Mouse (Mus musculus): ENCODE results near the gene Cd9.

Cd9 gene

DNA sequence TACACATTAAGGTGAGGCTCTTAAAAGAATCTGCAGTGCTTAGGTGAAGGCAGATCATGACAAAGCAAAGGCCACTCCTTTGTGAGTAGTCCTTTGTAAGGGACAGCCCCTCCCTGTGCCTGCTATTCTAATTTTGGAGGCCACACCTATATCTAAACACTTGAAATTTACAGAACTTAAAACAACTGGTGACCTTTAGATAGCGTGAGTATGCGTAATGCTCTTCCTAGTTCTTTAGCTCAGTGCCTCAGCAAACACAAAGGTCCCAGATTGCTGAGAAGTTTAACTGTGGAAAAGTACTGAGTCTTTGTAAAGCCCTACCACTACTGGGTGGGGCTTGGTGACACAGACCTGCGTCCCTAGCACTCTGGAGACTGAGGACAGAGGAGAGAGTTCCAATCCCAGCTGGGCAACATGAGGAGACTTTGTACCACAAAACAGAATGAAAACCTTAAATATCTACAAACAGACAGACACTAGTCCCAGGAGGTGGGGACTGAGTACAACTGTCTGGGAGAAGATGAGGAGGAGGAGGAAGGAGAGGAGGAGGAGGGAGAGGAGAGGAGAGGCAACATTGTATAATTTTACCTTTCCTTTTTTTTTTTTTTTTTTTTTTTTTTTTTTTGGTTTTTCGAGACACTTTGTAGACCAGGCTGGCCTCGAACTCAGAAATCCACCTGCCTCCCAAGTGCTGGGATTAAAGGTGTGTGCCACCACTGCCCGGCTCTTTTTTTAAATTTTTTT, 60.7 kb downstream of the Cd9 start:
- DNase-seq (ENCODE audit: low spot score), result no peak

DNA sequence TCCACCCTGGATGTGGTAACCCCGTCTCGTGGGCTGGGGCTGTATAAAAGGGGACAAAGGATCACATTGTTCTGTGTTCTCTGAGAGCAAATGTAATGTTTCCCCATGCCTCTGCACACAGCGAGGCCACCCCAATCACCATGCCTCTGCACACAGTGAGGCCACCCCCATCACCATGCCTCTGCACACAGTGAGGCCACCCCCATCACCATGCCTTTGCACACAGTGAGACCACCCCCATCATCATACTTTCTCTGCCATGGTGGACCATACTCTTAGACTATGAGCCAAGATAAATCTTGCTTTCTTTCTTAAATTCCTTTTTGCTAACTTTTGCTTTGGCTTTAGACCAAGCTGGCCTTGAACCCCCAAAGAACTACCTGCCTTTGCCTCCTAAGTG, 61.3 kb downstream of the Cd9 start:
- DNase-seq (ENCODE audit: low spot score), result no peak

DNA sequence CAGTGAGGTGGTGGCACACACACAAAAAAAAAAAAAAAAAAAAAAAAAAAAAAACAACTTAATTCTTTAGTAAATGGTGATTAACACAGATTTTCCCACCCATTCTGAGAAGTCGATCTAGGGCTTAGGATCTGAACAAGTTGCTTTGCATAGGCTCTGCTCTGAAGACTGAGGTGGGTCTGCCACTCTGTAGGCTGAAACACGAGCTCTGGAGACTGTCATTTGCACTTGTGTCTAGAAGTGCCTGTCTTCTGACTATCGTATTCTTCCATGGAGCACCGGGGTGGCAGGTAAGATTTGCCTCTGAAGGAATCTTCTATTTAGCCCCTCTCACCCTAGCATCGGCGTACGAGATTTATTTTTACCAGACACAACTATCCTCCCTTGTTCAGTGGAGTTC, 62.1 kb downstream of the Cd9 start:
- DNase-seq (ENCODE audit: low spot score), result no peak

DNA sequence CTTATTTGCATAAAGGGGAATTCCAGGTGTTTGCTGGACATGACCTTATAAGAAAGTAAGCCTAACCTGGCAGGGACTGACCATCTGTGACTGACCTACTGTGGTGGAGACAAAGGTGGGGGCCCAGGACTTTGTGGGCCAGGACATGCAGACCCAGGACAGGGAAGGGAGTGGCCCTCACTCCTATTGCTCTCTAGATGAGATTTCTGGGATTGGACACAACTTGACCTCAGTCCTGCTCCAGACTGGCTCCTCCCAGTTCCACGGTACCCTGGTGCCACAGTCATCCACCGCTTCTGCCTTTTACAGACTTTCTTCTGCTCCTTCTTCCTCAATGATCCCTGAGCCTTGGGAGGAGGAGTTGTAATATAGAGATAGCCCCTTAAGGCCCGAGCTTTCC, 63.6 kb downstream of the Cd9 start:
- DNase-seq (ENCODE audit: low spot score), result no peak

DNA sequence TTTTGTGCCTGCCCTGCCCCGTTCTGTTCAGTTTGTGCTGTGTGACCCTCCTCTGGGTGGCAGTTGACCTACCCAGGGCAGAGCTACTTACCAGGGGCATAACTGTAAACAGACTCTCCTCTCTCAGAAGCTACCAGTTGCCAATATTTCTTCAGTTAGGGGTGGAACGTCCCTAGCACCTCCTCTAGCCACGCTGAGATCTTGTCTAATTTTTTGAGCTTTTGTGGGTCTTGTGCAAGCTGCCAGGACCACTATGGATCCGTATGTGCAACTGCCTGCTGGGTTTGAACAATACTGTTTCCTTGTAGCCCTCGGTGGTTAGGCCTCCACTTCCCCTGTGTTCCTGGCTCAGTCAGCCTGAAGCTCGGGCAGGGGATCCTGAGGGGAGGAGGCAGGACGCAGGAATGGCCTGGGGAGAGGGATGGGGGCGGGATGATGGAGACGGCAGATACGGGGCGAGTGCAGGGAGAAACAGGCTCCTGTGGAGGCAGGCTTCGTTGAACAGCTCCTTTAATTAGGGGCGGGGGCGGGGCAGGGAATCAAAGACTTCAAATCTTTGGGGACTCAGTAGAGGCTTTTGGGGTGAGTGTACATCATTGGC, 64.1 kb downstream of the Cd9 start:
- no peak for DNase-seq (ENCODE audit: low spot score)

DNA sequence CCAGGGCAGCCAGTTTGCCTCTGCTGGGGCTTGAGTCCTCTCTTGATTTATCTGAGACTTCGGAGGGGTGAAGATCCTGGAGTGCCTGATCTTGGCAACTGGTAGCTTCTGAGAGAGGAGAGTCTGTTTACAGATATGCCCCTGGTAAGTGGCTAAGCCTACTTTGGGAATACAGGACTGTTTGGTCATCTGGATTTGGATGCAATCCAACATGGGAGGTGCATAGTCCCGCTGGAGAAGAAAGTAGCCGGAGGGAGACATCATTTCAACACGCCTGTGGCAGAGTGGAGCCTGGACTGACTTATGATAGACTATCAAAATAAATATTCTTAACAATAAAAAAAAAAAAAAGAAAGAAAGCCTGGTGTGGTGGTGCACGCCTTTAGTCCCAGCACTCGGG, 64.8 kb downstream of the Cd9 start:
- no peak for DNase-seq (ENCODE audit: low spot score)

DNA sequence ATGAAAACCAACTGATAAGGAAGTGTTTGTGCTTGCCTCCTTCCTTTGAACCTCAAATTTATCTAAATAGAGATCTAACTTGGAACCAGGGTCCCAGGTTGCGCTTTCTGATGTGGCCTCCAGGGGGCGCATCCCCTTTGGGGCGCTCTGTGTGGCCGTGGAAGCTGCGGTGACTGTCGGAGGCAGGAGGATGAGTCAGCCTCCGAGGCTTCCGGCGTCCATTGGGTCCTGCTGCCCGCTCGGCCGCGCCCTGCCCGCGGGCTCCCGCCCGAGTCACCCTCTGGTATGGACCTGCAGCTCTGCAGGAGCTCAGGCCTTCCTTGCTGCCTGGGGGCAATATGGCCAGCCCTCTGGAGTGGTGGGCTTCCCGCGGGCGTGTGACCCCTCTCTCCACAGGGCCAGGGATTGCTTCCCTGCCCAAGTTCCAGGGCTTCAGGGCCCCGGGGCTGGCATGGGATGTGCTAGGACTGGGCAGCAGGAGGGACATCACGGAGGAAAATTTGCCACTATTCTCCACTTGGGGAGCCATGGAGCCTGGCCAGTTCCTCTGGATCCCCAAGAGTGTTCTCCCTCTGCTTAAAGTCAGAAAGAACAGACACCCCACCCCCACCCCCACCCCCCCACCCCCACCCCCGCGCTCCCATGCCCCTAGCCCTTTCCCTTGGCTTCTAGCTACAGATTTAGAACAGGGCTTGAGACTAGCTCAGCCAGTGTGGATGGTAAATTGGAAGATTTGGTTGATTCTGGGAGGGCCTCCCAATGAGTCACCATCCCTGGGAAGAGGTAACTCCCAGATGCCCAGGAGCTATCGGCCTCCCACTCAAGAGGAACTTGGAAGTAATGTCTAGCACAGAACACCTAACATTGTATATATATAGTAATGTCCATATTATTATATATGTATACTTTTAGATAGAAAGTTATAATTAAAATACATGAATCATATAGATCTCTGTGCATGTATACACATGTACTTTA, 67.9 kb downstream of the Cd9 start:
- DNase-seq (ENCODE audit: low spot score), result peak; percentile 67

DNA sequence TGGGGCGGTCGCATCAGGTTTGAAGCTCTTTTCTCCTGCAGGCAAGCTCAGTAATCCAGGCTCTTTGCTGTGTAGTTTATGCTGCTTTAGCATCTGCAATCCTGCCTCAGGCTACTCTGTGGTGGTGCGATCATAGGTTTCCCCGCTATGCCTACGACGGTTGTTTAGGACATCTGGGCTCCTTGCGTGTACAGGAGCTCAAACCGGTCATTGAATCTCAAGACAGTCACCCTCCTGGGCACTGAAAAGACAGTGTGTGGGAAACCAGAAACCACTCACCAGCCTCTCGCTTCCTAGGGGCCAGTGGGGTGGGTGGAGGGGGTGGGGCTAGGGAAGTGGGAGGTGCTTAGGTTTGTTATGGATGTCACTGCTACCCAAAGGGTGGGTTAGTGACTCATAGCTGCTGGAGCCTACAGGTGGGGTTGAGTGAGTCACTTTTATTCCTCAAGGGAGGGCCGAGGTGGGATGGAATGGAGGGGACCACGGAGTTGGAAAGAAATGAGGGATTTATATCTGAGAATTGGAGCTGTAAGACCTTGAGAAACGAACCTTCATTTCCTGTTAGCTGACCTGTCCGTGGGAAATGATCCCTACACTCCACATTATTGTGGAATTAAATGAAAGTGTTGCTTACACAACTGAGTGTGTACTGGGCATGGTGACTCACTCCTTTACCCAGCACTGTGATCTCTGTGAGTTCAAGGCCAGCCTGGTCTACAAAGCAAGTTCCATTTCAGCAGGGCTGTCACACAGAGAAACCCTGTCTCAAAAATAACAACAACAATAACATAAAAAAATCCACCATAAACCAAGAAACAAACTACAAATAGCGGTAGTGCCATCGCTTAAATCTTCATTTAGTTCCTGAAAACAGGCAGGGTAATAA, 69.1 kb downstream of the Cd9 start:
- no peak for DNase-seq (ENCODE audit: low spot score)

DNA sequence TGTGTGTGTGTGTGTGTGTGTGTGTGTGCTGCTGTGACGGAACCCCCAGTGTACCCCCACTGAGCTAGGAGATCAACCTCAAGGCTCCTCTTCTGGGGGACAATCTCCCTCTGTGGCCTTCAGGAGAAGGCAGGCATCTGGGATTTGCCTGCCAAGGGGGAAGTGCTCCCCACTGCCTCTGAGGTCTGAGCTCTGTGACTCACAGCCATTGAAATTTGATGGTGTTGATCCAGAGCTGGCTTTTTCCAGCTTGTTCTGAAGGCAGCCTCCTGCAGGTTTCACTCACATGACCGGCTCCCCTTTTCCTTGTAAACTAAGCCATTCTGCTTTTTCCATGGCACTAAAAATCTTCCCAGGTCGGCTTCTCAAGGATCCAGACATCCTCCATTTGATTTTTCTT, 70.4 kb downstream of the Cd9 start:
- peak; percentile 33 for DNase-seq (ENCODE audit: low spot score)

DNA sequence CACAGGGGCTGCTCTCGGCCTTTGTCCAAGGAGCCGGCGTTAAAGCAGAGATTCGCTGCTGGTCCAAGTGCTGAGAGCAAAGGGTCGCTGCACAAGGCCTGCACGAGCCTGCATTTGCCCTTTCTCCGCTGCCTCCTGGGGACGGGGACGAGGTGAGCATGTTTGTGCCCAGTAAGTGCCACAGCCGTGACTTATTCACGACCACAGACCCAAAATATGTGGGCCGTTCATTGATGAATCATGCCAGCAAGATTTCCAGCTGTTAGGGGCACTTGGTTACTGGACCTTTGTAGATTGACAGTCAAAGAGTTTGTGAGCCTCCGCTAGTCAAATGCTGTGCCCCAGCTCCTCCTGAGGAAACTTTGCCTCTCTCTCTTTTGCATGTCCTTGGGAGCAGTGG, 71.1 kb downstream of the Cd9 start:
- no peak for DNase-seq (ENCODE audit: low spot score)

DNA sequence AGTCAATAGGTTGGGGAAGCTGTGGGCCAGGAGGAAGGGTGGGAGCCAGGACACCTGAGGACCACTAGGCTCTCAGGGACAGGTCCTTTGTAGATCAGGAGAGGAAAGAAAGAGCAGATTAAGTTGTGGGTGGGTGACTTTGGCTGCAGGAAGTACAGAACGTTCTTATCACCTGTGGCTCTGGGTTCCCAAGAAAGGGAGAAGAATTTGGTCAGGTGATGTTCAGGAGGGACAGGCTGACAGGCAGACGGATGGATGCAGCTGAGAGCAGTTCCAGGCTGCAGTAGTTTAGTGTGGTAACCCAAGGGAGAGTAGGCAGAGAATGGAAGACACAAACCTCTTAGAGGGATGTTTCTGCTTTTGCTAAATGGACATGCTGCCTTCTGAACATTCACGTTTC, 71.5 kb downstream of the Cd9 start:
- no peak for DNase-seq (ENCODE audit: low spot score)

DNA sequence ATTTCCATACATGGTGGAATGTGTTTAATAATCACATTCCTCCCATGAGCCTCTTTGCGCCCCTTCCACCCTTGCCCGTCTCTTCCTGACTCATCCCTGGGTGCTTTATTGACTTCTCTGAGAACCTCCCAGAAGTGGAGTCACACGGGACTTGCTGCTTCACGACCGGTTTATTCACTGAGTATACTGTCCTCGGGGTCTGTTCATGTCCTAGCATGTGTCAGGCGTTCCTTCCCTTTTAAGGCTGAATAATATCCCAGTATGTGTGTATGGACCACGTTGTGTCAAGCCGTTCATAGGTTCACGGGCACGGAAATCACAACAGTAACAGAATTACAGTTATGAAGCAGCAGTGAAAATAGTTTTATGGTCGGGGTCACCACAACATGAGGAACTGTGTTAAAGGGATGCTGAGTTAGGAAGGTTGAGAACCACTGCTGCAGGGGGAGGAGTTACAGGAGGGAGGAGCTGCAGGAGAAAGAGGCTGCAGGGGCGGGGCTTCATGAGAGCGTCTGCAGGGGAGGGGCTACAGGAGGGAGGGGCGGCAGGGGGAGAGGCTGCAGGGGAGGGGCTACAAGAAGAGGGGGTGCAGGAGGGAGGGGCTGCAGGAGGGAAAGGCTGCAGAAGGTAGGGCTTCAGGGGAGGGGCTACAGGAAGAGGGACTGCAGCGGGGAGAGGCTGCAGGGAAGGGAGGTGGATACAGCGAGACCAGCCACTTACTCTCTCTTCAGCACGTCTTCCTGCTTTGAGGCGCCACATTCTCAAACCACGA, 72.4 kb downstream of the Cd9 start:
- peak; percentile 78 for DNase-seq (ENCODE audit: low spot score)

DNA sequence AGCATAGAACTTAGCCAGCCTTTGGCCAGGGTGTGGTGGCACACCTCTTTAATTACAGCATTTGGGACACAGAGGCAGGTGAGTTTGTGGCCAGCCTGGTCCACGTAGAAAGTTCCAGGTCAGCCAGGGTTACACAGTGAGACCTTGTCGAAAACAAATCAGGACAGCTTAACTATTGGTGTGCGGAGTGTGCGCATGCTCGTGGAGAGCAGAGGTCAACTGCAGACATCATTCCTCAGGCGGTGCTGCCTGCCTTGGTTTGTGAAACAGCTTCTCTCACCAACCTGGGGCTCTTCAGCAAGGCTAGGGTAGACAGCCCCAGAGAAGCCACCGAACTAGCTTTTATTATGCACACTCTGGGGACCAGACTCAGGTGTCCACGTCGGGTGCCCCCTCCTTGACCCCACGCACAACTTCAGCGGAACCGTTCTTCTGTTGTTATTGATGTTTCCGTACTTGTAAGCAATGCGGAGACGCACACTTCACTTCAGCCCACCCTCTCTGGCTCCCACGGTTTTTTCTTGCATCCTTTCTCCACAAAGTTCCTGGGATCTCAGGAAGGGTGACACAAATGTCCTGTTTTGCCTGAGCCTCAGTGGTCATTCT, 74.0 kb downstream of the Cd9 start:
- no peak for DNase-seq (ENCODE audit: low spot score)

DNA sequence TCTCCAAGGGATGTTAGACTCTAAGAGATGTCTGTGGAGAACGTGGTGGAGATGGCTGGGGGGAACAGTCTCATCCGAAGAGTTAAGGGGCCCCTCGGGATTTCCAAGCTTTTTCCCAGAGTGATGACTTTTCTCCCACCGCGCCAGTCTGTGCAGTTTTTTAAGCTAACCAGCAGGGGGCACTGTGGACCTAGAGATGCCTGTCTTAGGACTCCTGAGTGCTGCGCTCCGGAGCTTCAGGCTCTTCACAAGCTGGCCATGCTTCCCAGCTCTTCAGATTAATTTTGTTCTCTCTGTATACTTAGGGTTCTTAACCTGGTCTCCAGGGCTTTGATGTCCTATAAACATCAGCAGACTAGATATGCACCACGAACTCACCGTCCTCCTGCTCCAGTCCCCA, 75.8 kb downstream of the Cd9 start:
- peak; percentile 53 for DNase-seq (ENCODE audit: low spot score)

DNA sequence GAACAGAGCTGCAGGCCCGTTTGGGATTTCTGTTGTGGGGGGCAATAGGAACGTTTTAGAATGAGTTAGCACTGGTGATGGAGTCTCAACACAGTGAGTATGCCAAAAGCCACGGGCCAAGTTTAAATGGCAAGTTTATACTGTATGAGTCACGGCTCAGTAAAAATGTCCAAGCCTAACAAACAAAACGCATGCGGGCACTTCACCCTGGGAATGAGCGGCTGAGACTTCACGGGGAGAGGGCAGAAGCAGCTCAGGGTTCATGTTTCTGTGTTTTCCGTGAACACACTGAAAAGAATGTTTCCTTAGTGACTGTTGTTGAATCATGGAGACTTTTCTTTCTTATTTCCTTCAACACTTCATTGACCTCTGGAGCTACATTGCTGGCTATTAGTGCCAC, 81.3 kb downstream of the Cd9 start:
- DNase-seq (ENCODE audit: low spot score), result no peak

DNA sequence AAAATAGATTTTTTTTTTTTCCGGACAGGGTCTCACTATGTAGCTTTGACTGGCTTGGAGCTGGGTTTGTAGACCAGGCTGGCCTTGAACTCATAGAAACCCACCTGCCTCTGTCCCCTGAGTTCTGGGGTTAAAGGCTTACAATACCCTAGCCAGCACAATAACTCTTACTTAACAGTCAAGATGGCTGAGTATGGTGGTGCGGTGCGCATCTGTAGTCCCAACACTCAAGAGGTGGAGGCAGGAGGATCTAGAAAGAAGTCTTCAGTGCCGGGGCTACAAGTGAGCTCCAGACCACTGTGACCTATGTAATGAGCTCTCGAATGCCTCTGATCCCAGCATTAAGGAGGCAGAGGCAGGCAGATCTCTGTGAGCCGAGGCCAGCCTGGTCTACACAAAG, 82.9 kb downstream of the Cd9 start:
- no peak for DNase-seq (ENCODE audit: low spot score)

DNA sequence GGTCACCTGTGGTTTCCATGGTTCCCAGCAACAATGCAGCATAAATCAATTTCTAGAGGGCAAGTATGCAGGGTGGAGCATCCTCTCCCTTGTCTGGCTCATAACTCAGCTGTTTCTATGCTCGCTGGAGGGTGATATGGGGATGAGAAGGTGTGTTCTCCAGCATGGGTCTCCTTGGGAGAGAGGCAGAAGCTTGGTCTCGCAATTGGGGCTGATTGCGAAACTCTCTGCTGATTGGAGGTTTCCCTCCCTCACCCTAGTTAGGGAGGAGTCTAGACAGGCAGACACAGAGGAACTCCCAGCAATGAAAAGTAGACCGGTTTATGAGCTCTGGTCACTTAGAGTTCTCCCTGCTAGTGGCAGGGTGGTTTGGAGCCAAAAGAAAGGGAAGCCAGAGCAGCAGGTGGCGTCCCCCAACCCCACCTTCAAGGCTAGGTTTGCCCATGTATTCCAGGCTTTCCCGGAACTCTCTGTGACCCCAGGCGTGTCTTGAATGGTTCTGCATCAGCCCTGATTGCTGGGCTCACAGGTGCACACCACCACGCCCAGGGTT, 83.5 kb downstream of the Cd9 start:
- no peak for DNase-seq (ENCODE audit: low spot score)

DNA sequence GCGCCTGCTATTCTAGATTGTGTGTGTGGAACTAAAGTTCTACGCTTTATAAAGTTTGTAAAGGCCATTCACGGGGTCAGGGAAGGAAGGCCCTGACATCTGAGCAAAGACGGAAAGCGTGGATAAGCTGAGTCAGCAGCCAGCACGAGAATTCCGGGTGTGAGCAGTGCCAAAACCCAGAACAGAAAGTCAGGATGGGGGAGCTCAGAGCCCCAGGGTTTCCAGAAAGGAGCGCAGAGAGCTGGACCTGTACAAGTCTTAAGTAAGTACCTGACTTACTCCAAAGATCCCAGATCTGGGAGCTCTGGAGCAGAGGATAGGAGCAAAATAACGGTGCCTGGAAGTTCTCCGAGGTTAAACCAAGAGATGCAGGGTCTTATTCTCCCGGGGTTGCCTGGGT, 84.0 kb downstream of the Cd9 start:
- DNase-seq (ENCODE audit: low spot score), result no peak

Measured in ovary, adult 18-20 months (tissue).